Mouse (Mus musculus) erythroblast, embryonic 14.5 days (primary cell): Measurements from ENCODE around the gene Ppp2r5a. TPM values are rescaled to one million over a fixed set of nuclear protein-coding genes. Genes with fewer than 3 reads are reported as not detected.
A peak's percentile ranks its signal among the peaks of the same experiment; 100 is the strongest.

Source experiments
- H3K27me3 ChIP-seq: 2 replicates; pipeline ENCODE4 v1.6.1; 2012; ENCODE audit warnings: inconsistent platforms; ENCODE audit not compliant: control insufficient read depth
- H3K36me3 ChIP-seq: 2 replicates; pipeline ENCODE4 v1.6.1; 2012; ENCODE audit warnings: mild to moderate bottlenecking, inconsistent platforms; ENCODE audit not compliant: control insufficient read depth
- H3K4me1 ChIP-seq: 2 replicates; pipeline ENCODE4 v1.6.1; 2012; ENCODE audit warnings: inconsistent platforms; ENCODE audit not compliant: control insufficient read depth
- H3K4me3 ChIP-seq: replicated peaks from 2 replicates; pipeline ENCODE3; 2012; ENCODE audit warnings: moderate library complexity, mild to moderate bottlenecking, inconsistent platforms
- H3K9me3 ChIP-seq: 2 replicates; pipeline ENCODE4 v1.6.1; 2012; ENCODE audit warnings: low read length, inconsistent platforms, mixed read lengths; ENCODE audit not compliant: control insufficient read depth
- GATA1 ChIP-seq: IDR thresholded peaks from 2 replicates; pipeline ENCODE4 v1.6.1; 2012; ENCODE audit warnings: low read length, inconsistent platforms, mixed read lengths
- TAL1 ChIP-seq: IDR thresholded peaks from 3 replicates; pipeline ENCODE4 v1.6.1; 2012; ENCODE audit warnings: low read length, inconsistent platforms, mixed read lengths
- polyA plus RNA-seq: library from polyadenylated mRNA; stranded (reverse); fragments of >175 nt; gene quantifications from 2 replicates; pipeline ENCODE4 v1.2.3, GENCODE M21; 2012

Gene Ppp2r5a
- polyA plus RNA-seq, result 5.6 and 5.9 TPM in 2 replicates

DNA sequence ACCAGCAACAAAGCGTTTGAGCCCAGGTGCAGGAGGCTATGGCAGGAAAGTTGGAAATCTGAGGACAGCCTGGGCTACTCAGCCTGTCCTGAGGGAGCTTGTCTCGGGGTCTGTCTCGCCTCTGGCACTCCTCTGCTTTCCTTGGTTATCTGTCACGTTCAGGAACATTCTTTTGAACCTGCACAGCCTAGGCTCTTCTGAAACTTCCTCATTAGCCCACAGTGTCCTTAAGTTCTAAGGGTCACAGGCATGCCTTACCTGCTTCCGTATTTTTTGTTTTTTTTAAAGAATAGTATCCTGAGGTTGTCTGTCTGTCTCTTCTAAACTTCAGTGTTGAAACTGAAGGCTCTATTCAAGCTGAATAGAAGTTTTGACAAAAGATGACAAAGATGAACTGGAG lies at the start of gene Ppp2r5a:
Gene Ppp2r5a, minus strand, starts transcription at position 199 of the 400 bp plus-strand sequence.
- peaks cover 2% of the 10 kb centered on the region for H3K4me1 ChIP-seq
- peaks cover 11% of the 10 kb centered on the region for H3K27me3 ChIP-seq
- TF ChIP-seq TAL1 (no peak), GATA1 (no peak)
- no peaks in the 10 kb centered on the region for H3K36me3 ChIP-seq
- no peak within 1 kb of the TSS for H3K4me3 ChIP-seq
- no peaks in the 10 kb centered on the region for H3K9me3 ChIP-seq

GRCm38 (mm10) chr1:191450614-191451013 lies 47.5 kb upstream of the Ppp2r5a start:
- TF ChIP-seq GATA1 (no peak), TAL1 (no peak)
- Histone ChIP-seq H3K27me3 (no peaks in the 10 kb centered on the region), H3K9me3 (no peaks in the 10 kb centered on the region), H3K36me3 (no peaks in the 10 kb centered on the region), H3K4me1 (peaks cover 53% of the 10 kb centered on the region), H3K4me3 (no peak overlapping the region)

- Histone ChIP-seq H3K36me3 (no peaks in the 10 kb centered on the region), H3K27me3 (no peaks in the 10 kb centered on the region), H3K4me3 (no peak overlapping the region), H3K9me3 (no peaks in the 10 kb centered on the region), H3K4me1 (peaks cover 62% of the 10 kb centered on the region)
- TF ChIP-seq GATA1 (no peak), TAL1 (no peak)
These were observed 46.5 kb upstream of the Ppp2r5a start for GRCm38 (mm10) chr1:191449537-191449936.

DNA sequence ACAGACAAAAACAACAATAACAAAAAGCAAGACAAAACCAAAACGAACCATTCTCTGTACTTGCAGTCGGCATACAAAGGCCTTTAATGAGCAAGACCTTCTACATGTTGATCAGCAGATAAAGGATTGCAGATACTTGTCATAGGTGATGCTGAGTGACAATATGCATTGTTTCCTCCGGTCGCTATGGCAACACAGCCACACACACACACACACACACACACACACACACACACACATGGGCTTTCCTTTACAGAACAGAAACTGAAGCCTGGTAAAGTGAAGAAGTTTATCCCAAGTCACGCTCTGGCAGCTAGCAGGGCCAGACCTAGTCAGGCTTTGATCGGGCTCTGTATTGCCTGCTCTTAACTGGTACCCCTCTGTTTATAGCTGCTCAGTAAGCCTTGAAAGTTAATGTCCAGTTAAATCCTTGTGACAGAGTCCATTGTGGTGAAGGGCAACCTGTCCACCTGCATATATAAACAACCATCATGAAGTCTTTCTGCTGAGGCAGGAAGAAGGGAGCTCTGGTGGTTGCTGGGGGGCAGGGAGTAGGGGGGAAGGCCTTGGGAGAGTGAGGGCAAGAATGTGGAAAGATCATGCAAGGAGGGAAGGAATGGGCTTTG lies 44.4 kb upstream of the Ppp2r5a start:
- 0 out of 2 replicates have a peak, but pooled peaks cover under 1% of the 10 kb centered on the region for H3K27me3 ChIP-seq
- no peak for TF ChIP-seq GATA1
- no peak for TF ChIP-seq TAL1
- no peaks in the 10 kb centered on the region for H3K9me3 ChIP-seq
- H3K36me3 ChIP-seq, result no peaks in the 10 kb centered on the region
- H3K4me3 ChIP-seq, result no peak overlapping the region
- H3K4me1 ChIP-seq, result peaks cover 64% of the 10 kb centered on the region

GRCm38 (mm10) chr1:191446307-191446706 lies 43.2 kb upstream of the Ppp2r5a start:
- no peaks in the 10 kb centered on the region for H3K36me3 ChIP-seq
- peaks cover 61% of the 10 kb centered on the region for H3K4me1 ChIP-seq
- no peak overlapping the region for H3K4me3 ChIP-seq
- TF ChIP-seq TAL1 (no peak), GATA1 (no peak)
- no peaks in the 10 kb centered on the region for H3K9me3 ChIP-seq
- peaks cover 2% of the 10 kb centered on the region; the same call in 1 of the 2 replicates for H3K27me3 ChIP-seq

- H3K4me3 ChIP-seq, result peak overlapping the region; percentile 16
- H3K4me1 ChIP-seq, result peaks cover 58% of the 10 kb centered on the region
These were observed 42.8 kb upstream of the Ppp2r5a start for GRCm38 (mm10) chr1:191445831-191446258.

DNA sequence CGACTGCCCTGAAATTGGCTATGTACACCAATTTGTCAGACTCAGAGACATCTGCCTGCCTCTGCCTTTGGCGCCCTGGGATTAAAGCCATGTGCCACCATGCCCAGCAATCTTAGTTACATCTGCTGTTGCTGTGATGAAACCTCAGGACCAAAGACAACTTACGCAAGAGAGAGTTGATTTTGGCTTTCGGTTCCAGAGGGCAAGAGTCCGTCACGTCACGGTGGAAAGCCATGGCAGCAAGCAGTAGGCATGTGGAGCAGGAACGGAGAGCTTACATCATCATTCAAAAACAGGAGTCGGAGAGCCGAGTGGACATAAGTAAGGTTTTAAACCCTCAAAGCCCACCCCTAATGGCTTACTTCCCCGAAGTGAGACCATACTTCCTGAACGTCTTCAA lies 42.3 kb upstream of the Ppp2r5a start:
- Histone ChIP-seq H3K4me1 (peaks cover 53% of the 10 kb centered on the region), H3K27me3 (peaks cover 2% of the 10 kb centered on the region; the same call in 1 of the 2 replicates), H3K36me3 (no peaks in the 10 kb centered on the region), H3K4me3 (no peak overlapping the region), H3K9me3 (no peaks in the 10 kb centered on the region)
- no peak for TF ChIP-seq TAL1
- no peak for TF ChIP-seq GATA1

More at GRCm38 (mm10) chr1:191445831-191446258, 42.8 kb upstream of the Ppp2r5a start:
- TF ChIP-seq GATA1 (peak; percentile 74), TAL1 (peak; percentile 74)
- peaks cover 2% of the 10 kb centered on the region; the same call in 1 of the 2 replicates for H3K27me3 ChIP-seq
- H3K9me3 ChIP-seq, result no peaks in the 10 kb centered on the region
- no peaks in the 10 kb centered on the region for H3K36me3 ChIP-seq

- H3K9me3 ChIP-seq, result no peaks in the 10 kb centered on the region
- TF ChIP-seq GATA1 (no peak), TAL1 (no peak)
- H3K4me1 ChIP-seq, result peaks cover 44% of the 10 kb centered on the region
- peaks cover 2% of the 10 kb centered on the region; the same call in 1 of the 2 replicates for H3K27me3 ChIP-seq
- no peak overlapping the region for H3K4me3 ChIP-seq
- no peaks in the 10 kb centered on the region for H3K36me3 ChIP-seq
These were observed 41.4 kb upstream of the Ppp2r5a start for GRCm38 (mm10) chr1:191444467-191444866.

- H3K4me3 ChIP-seq, result no peak overlapping the region
- H3K27me3 ChIP-seq, result peaks cover 2% of the 10 kb centered on the region; the same call in 1 of the 2 replicates
- H3K4me1 ChIP-seq, result peaks cover 4% of the 10 kb centered on the region
- no peaks in the 10 kb centered on the region for H3K9me3 ChIP-seq
- no peak for TF ChIP-seq GATA1
- TF ChIP-seq TAL1, result no peak
- no peaks in the 10 kb centered on the region for H3K36me3 ChIP-seq
These were observed 35.9 kb upstream of the Ppp2r5a start for GRCm38 (mm10) chr1:191439011-191439410.
